Mouse (Mus musculus) megakaryocyte, adult 5-6 weeks (primary cell): ENCODE results near the gene Olfr1330. TPM values are rescaled to one million over a fixed set of nuclear protein-coding genes. Genes with fewer than 3 reads are reported as not detected.
"Not testable (repeated sequence)": the region's sequence is repeated elsewhere in the genome, so short reads cannot be mapped to it uniquely, and the experiment has no call there.

Experiments
- ATAC-seq: 2 replicates; pipeline ENCODE4 v1.8.0; 2016; ENCODE audit warnings: mild to moderate bottlenecking, inconsistent platforms; ENCODE audit not compliant: poor library complexity, severe bottlenecking
- total RNA-seq, 2 experiments: library from RNA; stranded (forward) in 1 of 2; stranded (reverse) in 1 of 2; fragments of 153-499, 151-499 nt in 1 of 2; fragments of 221-1000, 200-1000 nt in 1 of 2; gene quantifications; 2 replicates each; pipeline versions ENCODE4 v1.2.3 to v1.2.4; 2015 to 2017

The Olfr1330 gene
- total RNA-seq (2015) (not detected in 2 replicates), total RNA-seq (2017) (not detected in 2 replicates)

DNA sequence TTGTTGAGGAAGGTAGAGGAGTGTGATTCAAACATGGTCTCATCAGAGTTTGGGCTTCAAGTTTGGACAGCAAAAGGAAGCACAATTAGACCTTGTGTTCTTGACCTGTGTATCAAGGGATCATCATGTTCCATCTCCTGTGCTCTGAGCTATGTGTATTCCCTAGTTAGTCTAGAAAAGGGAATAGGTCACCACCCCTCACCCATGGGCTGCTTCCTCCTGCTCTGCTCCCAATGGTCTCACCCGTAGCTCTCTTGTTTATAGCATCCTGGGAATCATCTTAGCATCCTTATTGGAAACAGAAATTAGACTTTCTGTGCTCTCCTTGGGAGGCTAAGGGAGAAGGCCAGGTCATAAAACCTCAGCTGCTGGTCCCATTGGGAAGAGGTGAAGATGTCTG lies at the start of gene Olfr1330:
Gene Olfr1330 (plus strand): TSS at position 301 of the 400 bp plus-strand sequence.
- no peak for ATAC-seq

DNA sequence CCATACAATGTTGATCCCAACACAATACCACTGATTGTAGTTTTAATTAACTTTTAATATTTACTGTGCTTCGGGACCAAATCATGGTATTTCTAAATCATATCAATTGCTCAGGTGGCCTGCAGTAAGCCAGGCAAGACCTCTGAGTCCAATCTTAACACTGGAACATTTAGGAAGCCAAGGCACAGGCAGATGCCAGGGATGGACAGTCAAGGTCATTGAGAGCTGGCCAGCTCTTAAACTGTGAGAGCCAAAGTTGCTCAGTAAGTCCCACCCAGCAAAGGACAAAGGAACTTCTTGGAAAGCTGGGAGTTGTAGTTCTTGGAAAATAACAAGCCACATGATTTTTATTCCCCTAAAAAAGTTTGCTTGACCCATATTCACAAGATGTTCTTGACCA lies 26.6 kb upstream of the Olfr1330 start:
- ATAC-seq: no peak

DNA sequence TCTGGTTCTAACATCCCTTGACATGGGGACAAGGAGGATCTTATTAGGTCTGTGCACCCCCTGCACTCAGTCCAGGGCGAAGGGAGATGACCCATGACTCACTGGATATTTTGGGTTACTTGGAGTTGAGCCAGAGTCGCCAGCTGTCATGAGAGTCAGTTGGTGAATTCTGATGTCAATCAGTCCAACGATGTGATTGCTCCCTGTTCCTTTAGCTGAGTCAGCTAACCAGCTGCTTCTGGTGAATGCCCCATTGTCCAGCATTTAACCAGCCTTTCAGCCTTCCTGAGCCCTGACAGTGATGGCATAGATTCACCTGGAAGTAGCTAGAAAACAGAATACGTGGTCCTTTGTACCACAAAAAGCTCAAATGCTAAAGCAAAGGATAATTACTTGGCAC lies 25.7 kb upstream of the Olfr1330 start:
- no peak for ATAC-seq

DNA sequence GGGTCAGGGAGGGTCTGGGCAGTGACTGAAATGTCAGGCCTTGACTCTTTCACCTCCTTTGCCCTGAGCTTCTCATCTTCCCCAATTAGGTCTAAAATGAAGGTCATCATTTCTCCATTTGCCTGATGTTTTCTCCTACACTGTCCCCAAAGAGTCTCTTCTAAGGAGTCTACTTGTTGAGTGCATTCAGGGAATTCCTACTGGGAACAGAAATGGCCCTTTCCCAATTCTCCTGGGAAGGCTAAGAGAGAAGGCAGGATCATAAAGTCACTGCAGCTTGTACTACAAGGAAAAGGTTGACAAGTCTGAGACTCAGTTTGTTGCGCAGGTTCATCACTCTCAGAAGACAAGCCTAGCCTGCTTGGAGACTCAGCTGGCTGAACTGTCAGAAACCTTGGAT lies 24.0 kb upstream of the Olfr1330 start, which contains the start of gene Olfr1331:
Gene Olfr1331 (plus strand): TSS at position 301 of the 400 bp plus-strand sequence.
- ATAC-seq: no peak

DNA sequence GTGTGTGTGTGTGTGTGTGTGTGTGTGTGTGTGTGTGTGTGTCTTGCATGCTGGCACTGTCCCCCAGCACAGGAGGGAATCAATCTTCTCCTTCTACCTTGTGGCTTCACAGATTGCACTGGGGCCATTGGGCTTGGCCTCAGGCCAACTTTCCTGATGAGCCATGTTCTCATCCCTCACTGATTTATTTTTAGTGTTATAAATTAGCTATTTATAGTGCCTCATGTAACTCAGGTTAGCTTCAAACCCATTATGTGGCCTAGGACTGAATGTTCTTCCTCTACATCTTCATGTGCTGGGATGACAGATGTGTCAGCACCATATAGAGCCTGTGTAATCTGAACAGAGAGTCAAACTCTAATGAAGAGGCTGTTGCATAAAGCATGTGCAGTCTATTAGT lies 20.8 kb upstream of the Olfr1330 start:
- ATAC-seq: no peak

DNA sequence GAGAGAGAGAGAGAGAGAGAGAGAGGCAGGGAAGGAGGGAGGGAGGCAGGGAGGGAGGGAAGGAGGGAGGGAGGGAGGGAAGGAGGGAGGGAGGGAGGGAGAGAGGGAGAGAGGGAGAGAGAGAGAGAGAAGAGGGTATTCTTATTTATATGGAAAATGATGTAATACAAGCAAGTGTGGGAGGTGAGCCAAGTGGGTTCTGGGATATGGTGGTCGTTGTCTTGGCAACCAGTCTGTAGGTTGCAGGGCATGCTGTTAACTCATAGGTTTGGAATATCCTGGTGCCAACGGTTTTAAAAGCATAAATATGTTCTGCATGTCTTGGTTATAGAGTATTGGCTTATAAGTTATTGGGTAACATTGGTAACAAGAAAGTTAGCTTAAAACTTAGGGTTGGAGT lies 13.6 kb downstream of the Olfr1330 start:
- no peak for ATAC-seq

DNA sequence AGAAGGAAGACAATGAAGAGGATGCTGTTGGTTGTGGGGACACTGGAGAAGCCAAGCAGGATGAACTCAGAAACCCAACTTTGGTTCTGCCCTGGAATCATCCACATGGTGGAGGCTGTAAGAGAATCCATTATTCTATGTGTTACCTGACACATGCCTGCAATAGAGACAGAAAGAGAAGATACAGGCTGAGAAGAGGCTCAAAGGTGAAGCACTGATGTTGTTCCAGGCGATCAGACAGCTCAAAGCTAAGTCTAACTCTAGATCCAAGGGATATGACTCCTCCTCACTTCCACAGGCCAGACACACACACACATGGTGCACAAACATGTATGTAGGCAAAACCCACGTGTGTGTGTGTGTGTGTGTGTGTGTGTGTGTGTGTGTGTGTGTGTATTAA lies 29.0 kb downstream of the Olfr1330 start, which contains the start of gene Olfr1329:
Gene Olfr1329 (minus strand): TSS at position 101 of the 400 bp plus-strand sequence.
- not testable (repeated sequence) for ATAC-seq

DNA sequence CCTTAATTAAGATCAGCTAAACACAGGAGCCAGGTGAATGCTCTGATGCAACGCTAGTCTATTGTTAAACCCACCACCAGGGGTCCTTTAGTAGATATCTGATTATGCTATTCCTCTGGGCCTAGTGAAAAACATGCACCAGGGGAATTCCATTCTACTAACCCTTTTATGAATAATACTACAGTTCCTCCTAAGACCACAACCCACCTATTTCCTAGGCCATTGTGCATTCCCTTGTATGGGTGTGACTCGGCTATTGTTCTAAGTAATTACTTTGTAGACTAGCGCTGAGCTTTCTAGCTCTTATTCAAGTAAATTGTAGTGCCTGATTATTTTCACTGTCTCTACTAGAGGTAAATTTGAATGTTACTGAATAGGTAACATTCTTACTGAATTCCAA lies 42.9 kb downstream of the Olfr1330 start:
- not testable (repeated sequence) for ATAC-seq

DNA sequence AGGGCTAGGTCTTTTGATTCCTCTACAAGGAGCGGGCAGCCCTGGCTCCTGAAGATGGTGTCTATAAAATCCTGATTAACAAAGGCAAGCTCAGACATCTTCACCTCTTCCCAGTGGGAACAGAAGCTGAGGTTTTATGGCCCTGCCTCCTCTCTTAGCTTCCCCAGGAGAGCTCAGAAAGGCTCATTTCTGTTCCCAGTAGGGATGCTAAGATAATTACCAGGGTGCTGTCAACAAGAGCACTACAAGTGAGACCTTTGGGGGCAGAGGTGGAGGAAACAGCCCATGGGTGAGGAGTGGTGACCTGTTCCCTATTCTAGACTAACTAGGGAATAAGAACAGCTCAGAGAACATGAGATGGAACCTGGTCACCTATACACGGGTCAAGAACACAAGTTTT lies 50.1 kb downstream of the Olfr1330 start, which contains the start of gene Olfr1328:
Gene Olfr1328 (minus strand): TSS at position 101 of the 400 bp plus-strand sequence.
- no peak for ATAC-seq

Other genes starting within 250 kb of the Olfr1330 start
- not detected in 2 replicates for gene Olfr62, start 229.6 kb upstream of the Olfr1330 start, total RNA-seq (2015)
- not detected in 2 replicates for gene Olfr62, start 229.6 kb upstream of the Olfr1330 start, total RNA-seq (2017)
- not detected in 2 replicates for gene Olfr1342, start 195.8 kb upstream of the Olfr1330 start, total RNA-seq (2015)
- not detected in 2 replicates for gene Olfr1342, start 195.8 kb upstream of the Olfr1330 start, total RNA-seq (2017)
- gene Olfr1341, start 185.1 kb upstream of the Olfr1330 start, total RNA-seq (2015): not detected in 2 replicates
- not detected in 2 replicates for gene Olfr1341, start 185.1 kb upstream of the Olfr1330 start, total RNA-seq (2017)
- gene Olfr1340, start 168.5 kb upstream of the Olfr1330 start, total RNA-seq (2015): not detected in 2 replicates
- gene Olfr1340, start 168.5 kb upstream of the Olfr1330 start, total RNA-seq (2017): not detected in 2 replicates
- gene Olfr1339, start 156.4 kb upstream of the Olfr1330 start, total RNA-seq (2015): not detected in 2 replicates
- gene Olfr1339, start 156.4 kb upstream of the Olfr1330 start, total RNA-seq (2017): not detected in 2 replicates
- gene Olfr1338, start 129.9 kb upstream of the Olfr1330 start, total RNA-seq (2015): not detected in 2 replicates
- gene Olfr1338, start 129.9 kb upstream of the Olfr1330 start, total RNA-seq (2017): not detected in 2 replicates
- gene Olfr1337, start 106.0 kb upstream of the Olfr1330 start, total RNA-seq (2015): not detected in 2 replicates
- not detected in 2 replicates for gene Olfr1337, start 106.0 kb upstream of the Olfr1330 start, total RNA-seq (2017)
- not detected in 2 replicates for gene Olfr1335, start 78.7 kb upstream of the Olfr1330 start, total RNA-seq (2015)
- gene Olfr1335, start 78.7 kb upstream of the Olfr1330 start, total RNA-seq (2017): not detected in 2 replicates
- gene Olfr1333, start 52.3 kb upstream of the Olfr1330 start, total RNA-seq (2015): not detected in 2 replicates
- not detected in 2 replicates for gene Olfr1333, start 52.3 kb upstream of the Olfr1330 start, total RNA-seq (2017)
- gene Olfr1331, start 23.9 kb upstream of the Olfr1330 start, total RNA-seq (2015): not detected in 2 replicates
- not detected in 2 replicates for gene Olfr1331, start 23.9 kb upstream of the Olfr1330 start, total RNA-seq (2017)
- gene Olfr1329, start 28.9 kb downstream of the Olfr1330 start, total RNA-seq (2015): not detected in 2 replicates
- not detected in 2 replicates for gene Olfr1329, start 28.9 kb downstream of the Olfr1330 start, total RNA-seq (2017)
- gene Olfr1328, start 50.0 kb downstream of the Olfr1330 start, total RNA-seq (2015): not detected in 2 replicates
- not detected in 2 replicates for gene Olfr1328, start 50.0 kb downstream of the Olfr1330 start, total RNA-seq (2017)
- gene Lao1, start 73.0 kb downstream of the Olfr1330 start, total RNA-seq (2015): not detected in 2 replicates
- gene Lao1, start 73.0 kb downstream of the Olfr1330 start, total RNA-seq (2017): not detected in 2 replicates
- gene Slc2a1, start 220.1 kb downstream of the Olfr1330 start, total RNA-seq (2015): 9.0 and 14.4 TPM in 2 replicates
- gene Slc2a1, start 220.1 kb downstream of the Olfr1330 start, total RNA-seq (2017): 14.3 and 18.0 TPM in 2 replicates